12 mouse cellular contexts compared by ENCODE assay signal in genomic region chr1:150950046-150950445, GRCm38 (mm10). TPM values are rescaled to one million over a fixed set of nuclear protein-coding genes. Genes with fewer than 3 reads are reported as not detected.
DNase-seq lines count a peak whose midpoint lies in the region; ATAC-seq and TF ChIP-seq lines count a peak whose summit lies in the region.
"Had no signal": no experiment of that assay in that cellular context is flagged by ENCODE, and none has a peak within 500 bp of the region (broad histone marks: within the 10 kb centered on the region; RNA-seq: fewer than 3 reads in every experiment).

No protein-coding gene starts in this region.

- H3K4me2 ChIP-seq in forebrain, embryonic 11.5 days (ENCODE audit: low read depth, low read length, severe bottlenecking) = no peak overlapping the region
- no peak overlapping the region for H3K4me2 ChIP-seq in forebrain, postnatal 0 days (ENCODE audit: low read depth)
- no peak overlapping the region for H3K4me2 ChIP-seq in lung, embryonic 14.5 days
- H3K4me2 ChIP-seq in hindbrain, embryonic 16.5 days (ENCODE audit: low read length) = no peak overlapping the region

- no peak overlapping the region for H3K4me3 ChIP-seq in forebrain, embryonic 11.5 days (ENCODE audit: low read depth, low read length)
- no peak overlapping the region for H3K4me3 ChIP-seq in forebrain, postnatal 0 days (ENCODE audit: low read depth, low read length)
- H3K4me3 ChIP-seq in lung, embryonic 14.5 days (ENCODE audit: low read depth, low read length) = no peak overlapping the region
- no peak overlapping the region for H3K4me3 ChIP-seq in hindbrain, embryonic 16.5 days (ENCODE audit: low read length)
- H3K4me3 ChIP-seq: heart, adult 2 months had no signal

- WGBS in forebrain, embryonic 11.5 days = 19% methylated on average over 3 of the region's 3 CpGs
- 24% methylated on average over 3 of the region's 3 CpGs for WGBS in forebrain, postnatal 0 days
- 25% methylated on average over 3 of the region's 3 CpGs for WGBS in lung, embryonic 14.5 days
- WGBS in hindbrain, embryonic 16.5 days = 16% methylated on average over 3 of the region's 3 CpGs

- H3K4me1 ChIP-seq in forebrain, embryonic 11.5 days (replicated peaks; ENCODE audit: control insufficient read depth, insufficient read depth, low read length) = no peaks in the 10 kb centered on the region
- H3K4me1 ChIP-seq in forebrain, postnatal 0 days (ENCODE audit: insufficient read depth) = no peaks in the 10 kb centered on the region
- H3K4me1 ChIP-seq in lung, embryonic 14.5 days (ENCODE audit: insufficient read depth) = peaks cover 7% of the 10 kb centered on the region; the same call in 1 of the 2 replicates
- H3K4me1 ChIP-seq in hindbrain, embryonic 16.5 days (ENCODE audit: control insufficient read depth, insufficient read depth, low read depth, low read length) = no peaks in the 10 kb centered on the region

- H3K9me3 ChIP-seq in forebrain, embryonic 11.5 days (ENCODE audit: control insufficient read depth, low read length) = no peaks in the 10 kb centered on the region
- no peaks in the 10 kb centered on the region for H3K9me3 ChIP-seq in forebrain, postnatal 0 days (ENCODE audit: low read length)
- no peaks in the 10 kb centered on the region for H3K9me3 ChIP-seq in lung, embryonic 14.5 days (ENCODE audit: low read depth, low read length)
- no peaks in the 10 kb centered on the region for H3K9me3 ChIP-seq in hindbrain, embryonic 16.5 days (ENCODE audit: control insufficient read depth, low read length)

- 0 out of 2 replicates have a peak, but pooled peaks have one; percentile 36 for ATAC-seq in forebrain, embryonic 11.5 days (replicated peaks; ENCODE audit: low FRiP score)
- no peak for ATAC-seq in forebrain, postnatal 0 days
- ATAC-seq in lung, embryonic 14.5 days (ENCODE audit: insufficient read depth) = peak; percentile 74
- peak; percentile 92 for ATAC-seq in hindbrain, embryonic 16.5 days

- no peaks in the 10 kb centered on the region for H3K27me3 ChIP-seq in forebrain, embryonic 11.5 days (ENCODE audit: control insufficient read depth, insufficient read depth, low read length)
- H3K27me3 ChIP-seq in forebrain, postnatal 0 days (ENCODE audit: insufficient read depth, low read length) = no peaks in the 10 kb centered on the region
- no peaks in the 10 kb centered on the region for H3K27me3 ChIP-seq in lung, embryonic 14.5 days (ENCODE audit: insufficient read depth, low read length)
- no peaks in the 10 kb centered on the region for H3K27me3 ChIP-seq in hindbrain, embryonic 16.5 days (replicated peaks; ENCODE audit: control insufficient read depth, insufficient read depth, low read length)

- TF ChIP-seq CTCF in forebrain, postnatal 0 days (IDR thresholded peaks at IDR 0.05; ENCODE audit: low read depth) = no peak
- TF ChIP-seq CTCF in lung, embryonic 14.5 days (IDR thresholded peaks at IDR 0.05; ENCODE audit: low read depth) = no peak

- H3K27ac ChIP-seq in forebrain, embryonic 11.5 days (ENCODE audit: low read depth, low read length) = no peak overlapping the region
- H3K27ac ChIP-seq in forebrain, postnatal 0 days (ENCODE audit: low read depth, low read length) = no peak overlapping the region
- H3K27ac ChIP-seq in lung, embryonic 14.5 days (ENCODE audit: low read depth) = no peak overlapping the region
- H3K27ac ChIP-seq in hindbrain, embryonic 16.5 days (ENCODE audit: low read depth, low read length) = no peak overlapping the region
- H3K27ac ChIP-seq: heart, adult 2 months had no signal

- no peak for DNase-seq in forebrain, embryonic 11.5 days (ENCODE audit: low spot score)
- DNase-seq in forebrain, postnatal 0 days = no peak
- DNase-seq in lung, embryonic 14.5 days = peak; percentile 77
- no peak for DNase-seq in lung, adult 18-20 months
- peak; percentile 26 for DNase-seq in retina, embryonic 14.5 days (ENCODE audit: low spot score)
- DNase-seq in gastrocnemius, adult 18-20 months (ENCODE audit: low spot score) = no peak
- DNase-seq in thymus, postnatal 10 days (ENCODE audit: low spot score in 2 of 2) = no peak
- DNase-seq: heart, adult 2 months; lung, postnatal 14 days; right cerebral cortex, postnatal 25 days; thymus, postnatal 36 days had no signal

- H3K9ac ChIP-seq in forebrain, embryonic 11.5 days (ENCODE audit: low read length) = no peak overlapping the region
- H3K9ac ChIP-seq in forebrain, postnatal 0 days = no peak overlapping the region
- H3K9ac ChIP-seq in lung, embryonic 14.5 days = no peak overlapping the region
- no peak overlapping the region for H3K9ac ChIP-seq in hindbrain, embryonic 16.5 days (ENCODE audit: low read depth, low read length)

- H3K36me3 ChIP-seq in forebrain, embryonic 11.5 days (ENCODE audit: control insufficient read depth, insufficient read depth, low read length) = no peaks in the 10 kb centered on the region
- no peaks in the 10 kb centered on the region for H3K36me3 ChIP-seq in forebrain, postnatal 0 days (ENCODE audit: insufficient read depth)
- H3K36me3 ChIP-seq in lung, embryonic 14.5 days (ENCODE audit: insufficient read depth) = no peaks in the 10 kb centered on the region
- no peaks in the 10 kb centered on the region for H3K36me3 ChIP-seq in hindbrain, embryonic 16.5 days (ENCODE audit: control insufficient read depth, insufficient read depth, low read length)

RNA-seq across cellular contexts. Expression of gene Hmcn1, which starts 43.2 kb away (rescaled TPM):
- polyA plus RNA-seq in forebrain, embryonic 11.5 days (2014; fragmentation: Nextera tagmentation; extraction: Ambion mirVana) = 10.1 and 12.1 TPM in 2 replicates
- 4.1 and 4.5 TPM in 2 replicates for total RNA-seq in forebrain, postnatal 0 days (2014; rRNA removed)
- polyA plus RNA-seq in forebrain, postnatal 0 days (2015; fragmentation: Nextera tagmentation; extraction: Ambion mirVana) = 0.80 and 1.2 TPM in 2 replicates
- polyA plus RNA-seq in lung, embryonic 14.5 days (2014; fragmentation: Nextera tagmentation; extraction: Ambion mirVana) = 14.5 and 17.1 TPM in 2 replicates
- 1.3 and 1.5 TPM in 2 replicates for polyA plus RNA-seq in hindbrain, embryonic 16.5 days (2015; fragmentation: Nextera tagmentation; extraction: Ambion mirVana)
- 1 to 10 TPM; 4.8 to 6.9 TPM for total RNA-seq in gastrocnemius, adult 18-20 months (2021)

Comparison
In these comparisons a context has a peak if more than half of its experiments do, and no peak if none do; other contexts are left out.
1. DNase-seq: peak in lung, embryonic 14.5 days (single experiment) and retina, embryonic 14.5 days (single experiment); none in forebrain, embryonic 11.5 days (single experiment), forebrain, postnatal 0 days (single experiment), lung, adult 18-20 months (0 of 2), gastrocnemius, adult 18-20 months (single experiment) and thymus, postnatal 10 days (0 of 2).